Mouse (Mus musculus) hindbrain, postnatal 0 days (tissue): ENCODE data around the gene Agap3. TPM values are rescaled to one million over a fixed set of nuclear protein-coding genes. Genes with fewer than 3 reads are reported as not detected.

ENCODE experiments used
- ATAC-seq: fragments of 200-750 bp; cut with Nextera tagmentation; 2 replicates; pipeline ENCODE4 v1.8.0; 2017; ENCODE audit warnings: mild to moderate bottlenecking, moderate TSS enrichment, moderate library complexity
- DNase-seq: peaks from one replicate; pipeline ENCODE4 v3.0.0-alpha.2; 2015; ENCODE audit warnings: low spot score
- H3K27ac ChIP-seq: fragments of 300-500 bp; sonication (generic); 2 replicates; pipeline ENCODE4 v1.5.1; 2014; ENCODE audit warnings: mild to moderate bottlenecking
- H3K27me3 ChIP-seq: fragments of 300-500 bp; sonication (generic); 2 replicates; pipeline ENCODE4 v1.6.1; 2014; ENCODE audit warnings: low read length, mixed read lengths; ENCODE audit not compliant: insufficient read depth
- H3K36me3 ChIP-seq: fragments of 300-500 bp; sonication (generic); 2 replicates; pipeline ENCODE4 v1.6.1; 2014; ENCODE audit warnings: low read length, mixed read lengths; ENCODE audit not compliant: insufficient read depth
- H3K4me1 ChIP-seq: fragments of 300-500 bp; sonication (generic); 2 replicates; pipeline ENCODE4 v1.6.1; 2014; ENCODE audit warnings: antibody characterized with exemption, low read length, mixed read lengths; ENCODE audit not compliant: insufficient read depth
- H3K4me2 ChIP-seq: fragments of 300-500 bp; sonication (generic); 2 replicates; pipeline ENCODE4 v1.6.1; 2014; ENCODE audit warnings: low read depth, mild to moderate bottlenecking, low read length, moderate library complexity, mixed read lengths
- H3K4me3 ChIP-seq: fragments of 300-500 bp; sonication (generic); 2 replicates; pipeline ENCODE4 v1.5.1; 2014; ENCODE audit warnings: low read length
- H3K9ac ChIP-seq: fragments of 300-500 bp; sonication (generic); replicated peaks from 2 replicates; pipeline ENCODE4 v1.6.1; 2014; ENCODE audit warnings: mild to moderate bottlenecking, low read length, moderate library complexity, mixed read lengths
- H3K9me3 ChIP-seq: fragments of 300-500 bp; sonication (generic); 2 replicates; pipeline ENCODE4 v1.6.1; 2016; ENCODE audit warnings: low read length, mixed read lengths
- CTCF ChIP-seq: IDR thresholded peaks from 2 replicates; pipeline ENCODE4 v1.5.1; 2016; ENCODE audit warnings: antibody characterized with exemption, control low read depth, low read depth
- WGBS: fragments of 180-500 bp; shearing (Covaris S2); extraction: QIAGEN DNeasy Blood & Tissue Kit; methylation state at CpG from one replicate; pipeline ENCODE4 v1.1.7; 2014; 5-methylcytosine and 5-hydroxymethylcytosine counted together
- polyA plus RNA-seq: library from polyadenylated mRNA; unstranded; fragments of >200 nt; fragmentation: Nextera tagmentation; extraction: Ambion mirVana; gene quantifications from 2 replicates; pipeline ENCODE4 v1.2.1, GENCODE M21; 2015
- total RNA-seq: library from RNA; depleted of rRNA; stranded (reverse); fragments of >200 nt; gene quantifications from 2 replicates; pipeline ENCODE4 v1.2.3, GENCODE M21; 2014; rRNA removed

Gene Agap3
- total and polyA plus RNA-seq, 2 experiments from 2014 or later: 121 to 287 TPM

GRCm38 (mm10) chr5:24541144-24541569, 89.2 kb downstream of the Agap3 start:
- DNase-seq (no peak), ATAC-seq (no peak)
- H3K4me2 ChIP-seq: no peak overlapping the region
- no peak overlapping the region for H3K9ac ChIP-seq
- H3K4me3 ChIP-seq: no peak overlapping the region
- no peaks in the 10 kb centered on the region for H3K36me3 ChIP-seq
- H3K4me1 ChIP-seq: no peaks in the 10 kb centered on the region
- WGBS: 48% methylated on average over 6 of the region's 6 CpGs
- H3K9me3 ChIP-seq: no peaks in the 10 kb centered on the region
- TF ChIP-seq CTCF: no peak
- 0 out of 2 replicates have a peak, but pooled peaks cover 4% of the 10 kb centered on the region for H3K27me3 ChIP-seq
- no peak overlapping the region for H3K27ac ChIP-seq

GRCm38 (mm10) chr5:24542643-24543042, 90.7 kb downstream of the Agap3 start:
- Histone ChIP-seq H3K9me3 (no peaks in the 10 kb centered on the region), H3K9ac (no peak overlapping the region), H3K4me3 (no peak overlapping the region), H3K36me3 (no peaks in the 10 kb centered on the region), H3K27ac (no peak overlapping the region), H3K27me3 (no peaks in the 10 kb centered on the region), H3K4me1 (no peaks in the 10 kb centered on the region), H3K4me2 (no peak overlapping the region)
- 77% methylated on average over 7 of the region's 7 CpGs for WGBS
- DNase-seq: no peak
- TF ChIP-seq CTCF: no peak
- no peak for ATAC-seq

- Histone ChIP-seq H3K27ac (no peak overlapping the region; the same call in 1 of the 2 replicates), H3K27me3 (no peaks in the 10 kb centered on the region), H3K36me3 (no peaks in the 10 kb centered on the region), H3K9ac (no peak overlapping the region), H3K4me3 (no peak overlapping the region), H3K9me3 (no peaks in the 10 kb centered on the region), H3K4me1 (peaks cover 6% of the 10 kb centered on the region), H3K4me2 (peak overlapping the region; percentile 25)
- no peak for TF ChIP-seq CTCF
- whole genome bisulfite sequencing: 20% methylated on average over 26 of the region's 26 CpGs
- DNase-seq: peak; percentile 84
- ATAC-seq: peak; percentile 77
These were observed 98.8 kb downstream of the Agap3 start for GRCm38 (mm10) chr5:24550598-24551316.

GRCm38 (mm10) chr5:24551317-24551688, 99.3 kb downstream of the Agap3 start:
- ATAC-seq: no peak

More at GRCm38 (mm10) chr5:24551317-24551688, 99.3 kb downstream of the Agap3 start:
- H3K4me3 ChIP-seq: no peak overlapping the region
- peaks cover 6% of the 10 kb centered on the region for H3K4me1 ChIP-seq
- H3K4me2 ChIP-seq: peak overlapping the region; percentile 25
- H3K27me3 ChIP-seq: no peaks in the 10 kb centered on the region
- no peaks in the 10 kb centered on the region for H3K36me3 ChIP-seq
- DNase-seq: no peak
- TF ChIP-seq CTCF: no peak
- H3K9ac ChIP-seq: no peak overlapping the region
- no peaks in the 10 kb centered on the region for H3K9me3 ChIP-seq
- WGBS: 30% methylated on average over 2 of the region's 2 CpGs
- H3K27ac ChIP-seq: no peak overlapping the region

Other genes with a start within 250 kb of the Agap3 start
- gene Kcnh2, start 100.6 kb upstream of the Agap3 start, total RNA-seq: 55.9 and 70.5 TPM in 2 replicates
- 10.8 and 11.5 TPM in 2 replicates for gene Kcnh2, start 100.6 kb upstream of the Agap3 start, polyA plus RNA-seq
- gene Nos3, start 87.4 kb upstream of the Agap3 start, total RNA-seq: 8.7 and 13.3 TPM in 2 replicates
- 7.2 and 7.4 TPM in 2 replicates for gene Nos3, start 87.4 kb upstream of the Agap3 start, polyA plus RNA-seq
- 8.8 and 9.8 TPM in 2 replicates for gene Atg9b, start 60.0 kb upstream of the Agap3 start, total RNA-seq
- gene Atg9b, start 60.0 kb upstream of the Agap3 start, polyA plus RNA-seq: 5.1 and 6.1 TPM in 2 replicates
- gene Abcb8, start 58.5 kb upstream of the Agap3 start, total RNA-seq: 63.2 and 90.6 TPM in 2 replicates
- gene Abcb8, start 58.5 kb upstream of the Agap3 start, polyA plus RNA-seq: 41.9 and 43.5 TPM in 2 replicates
- gene Asic3, start 38.8 kb upstream of the Agap3 start, total RNA-seq: 0.37 and 1.9 TPM in 2 replicates
- gene Asic3, start 38.8 kb upstream of the Agap3 start, polyA plus RNA-seq: 0.58 and 1.3 TPM in 2 replicates
- 81.0 and 87.7 TPM in 2 replicates for gene Cdk5, start 28.6 kb upstream of the Agap3 start, total RNA-seq
- 151 and 158 TPM in 2 replicates for gene Cdk5, start 28.6 kb upstream of the Agap3 start, polyA plus RNA-seq
- gene Slc4a2, start 28.3 kb upstream of the Agap3 start, total RNA-seq: 41.5 and 44.4 TPM in 2 replicates
- 17.1 and 17.8 TPM in 2 replicates for gene Slc4a2, start 28.3 kb upstream of the Agap3 start, polyA plus RNA-seq
- gene Fastk, start 6.9 kb upstream of the Agap3 start, total RNA-seq: 200 and 203 TPM in 2 replicates
- 99.2 and 101 TPM in 2 replicates for gene Fastk, start 6.9 kb upstream of the Agap3 start, polyA plus RNA-seq
- gene Tmub1, start 4.3 kb upstream of the Agap3 start, total RNA-seq: 74.6 and 78.4 TPM in 2 replicates
- 50.0 and 51.2 TPM in 2 replicates for gene Tmub1, start 4.3 kb upstream of the Agap3 start, polyA plus RNA-seq
- 6.5 and 11.3 TPM in 2 replicates for gene Gbx1, start 75.0 kb downstream of the Agap3 start, total RNA-seq
- gene Gbx1, start 75.0 kb downstream of the Agap3 start, polyA plus RNA-seq: 4.1 and 4.4 TPM in 2 replicates
- gene Asb10, start 88.8 kb downstream of the Agap3 start, total RNA-seq: 0.10 TPM in 1 of 2 replicates, not detected in the other
- gene Asb10, start 88.8 kb downstream of the Agap3 start, polyA plus RNA-seq: 0.16 and 0.21 TPM in 2 replicates
- gene 4931409K22Rik, start 104.6 kb downstream of the Agap3 start, total RNA-seq: not detected in 2 replicates
- gene 4931409K22Rik, start 104.6 kb downstream of the Agap3 start, polyA plus RNA-seq: 0.09 and 0.16 TPM in 2 replicates
- 60.6 and 65.6 TPM in 2 replicates for gene Abcf2, start 125.3 kb downstream of the Agap3 start, total RNA-seq
- 65.4 and 66.5 TPM in 2 replicates for gene Abcf2, start 125.3 kb downstream of the Agap3 start, polyA plus RNA-seq
- gene Chpf2, start 134.6 kb downstream of the Agap3 start, total RNA-seq: 38.3 and 46.2 TPM in 2 replicates
- 25.0 and 26.9 TPM in 2 replicates for gene Chpf2, start 134.6 kb downstream of the Agap3 start, polyA plus RNA-seq
- gene Smarcd3, start 172.2 kb downstream of the Agap3 start, total RNA-seq: 246 and 262 TPM in 2 replicates
- 114 and 128 TPM in 2 replicates for gene Smarcd3, start 172.2 kb downstream of the Agap3 start, polyA plus RNA-seq
- 33.8 and 37.1 TPM in 2 replicates for gene Nub1, start 233.4 kb downstream of the Agap3 start, total RNA-seq
- gene Nub1, start 233.4 kb downstream of the Agap3 start, polyA plus RNA-seq: 40.5 and 42.5 TPM in 2 replicates